Mouse (Mus musculus) midbrain, embryonic 11.5 days (tissue): ENCODE data around the gene Arid2. TPM values are rescaled to one million over a fixed set of nuclear protein-coding genes. Genes with fewer than 3 reads are reported as not detected.

Experiments used
- ATAC-seq: fragments of 200-750 bp; cut with Nextera tagmentation; 2 replicates; pipeline ENCODE4 v1.8.0; 2017; ENCODE audit warnings: moderate TSS enrichment, moderate library complexity; ENCODE audit not compliant: low FRiP score
- DNase-seq: peaks from one replicate; pipeline ENCODE4 v3.0.0; 2015; ENCODE audit warnings: low spot score; ENCODE audit errors: missing footprints
- H3K27ac ChIP-seq: fragments of 300-500 bp; sonication (generic); 2 replicates; pipeline ENCODE4 v1.5.1; 2014; ENCODE audit warnings: low read depth, low read length
- H3K27me3 ChIP-seq: fragments of 300-500 bp; sonication (generic); 2 replicates; pipeline ENCODE4 v1.6.1; 2014; ENCODE audit warnings: mild to moderate bottlenecking, low read length, moderate library complexity, mixed read lengths; ENCODE audit not compliant: control insufficient read depth, insufficient read depth
- H3K36me3 ChIP-seq: fragments of 300-500 bp; sonication (generic); 2 replicates; pipeline ENCODE4 v1.6.1; 2014; ENCODE audit warnings: mild to moderate bottlenecking, low read length, moderate library complexity, mixed read lengths; ENCODE audit not compliant: control insufficient read depth, insufficient read depth
- H3K4me1 ChIP-seq: fragments of 300-500 bp; sonication (generic); 2 replicates; pipeline ENCODE4 v1.6.1; 2014; ENCODE audit warnings: low read length; ENCODE audit not compliant: control insufficient read depth, insufficient read depth
- H3K4me2 ChIP-seq: fragments of 300-500 bp; sonication (generic); 2 replicates; pipeline ENCODE4 v1.6.1; 2014; ENCODE audit warnings: mild to moderate bottlenecking, moderate library complexity
- H3K4me3 ChIP-seq: fragments of 300-500 bp; sonication (generic); 2 replicates; pipeline ENCODE4 v1.5.1; 2014; ENCODE audit warnings: low read depth, low read length
- H3K9ac ChIP-seq: fragments of 300-500 bp; sonication (generic); 2 replicates; pipeline ENCODE4 v1.6.1; 2014; ENCODE audit warnings: low read length
- H3K9me3 ChIP-seq: fragments of 300-500 bp; sonication (generic); 2 replicates; pipeline ENCODE4 v1.6.1; 2016; ENCODE audit warnings: low read length; ENCODE audit not compliant: control insufficient read depth
- WGBS: fragments of 180-500 bp; shearing (Covaris S2); extraction: QIAGEN DNeasy Blood & Tissue Kit; methylation state at CpG from one replicate; pipeline ENCODE4 v1.1.7; 2014; 5-methylcytosine and 5-hydroxymethylcytosine counted together
- polyA plus RNA-seq: library from polyadenylated mRNA; unstranded; fragments of >200 nt; fragmentation: Nextera tagmentation; extraction: Ambion mirVana; gene quantifications from 2 replicates; pipeline ENCODE4 v1.2.1, GENCODE M21; 2014

Arid2 gene
- polyA plus RNA-seq, 1 experiment from 2014 or later = 34.8 TPM

GRCm38 (mm10) chr15:96351432-96351831 lies 64.1 kb downstream of the Arid2 start:
- no peak for DNase-seq
- H3K36me3 ChIP-seq = peaks cover 14% of the 10 kb centered on the region

GRCm38 (mm10) chr15:96358871-96359270 lies 71.6 kb downstream of the Arid2 start:
- no peak overlapping the region for H3K9ac ChIP-seq
- peaks cover 22% of the 10 kb centered on the region; the same call in 1 of the 2 replicates for H3K36me3 ChIP-seq
- no peaks in the 10 kb centered on the region for H3K4me1 ChIP-seq
- ATAC-seq (no peak), DNase-seq (no peak)
- H3K4me2 ChIP-seq = no peak overlapping the region
- H3K9me3 ChIP-seq = no peaks in the 10 kb centered on the region
- no peak overlapping the region for H3K4me3 ChIP-seq
- no peak overlapping the region for H3K27ac ChIP-seq
- no peaks in the 10 kb centered on the region for H3K27me3 ChIP-seq
- WGBS = 95% methylated on average over 6 of the region's 6 CpGs

More at GRCm38 (mm10) chr15:96351432-96351831, 64.1 kb downstream of the Arid2 start:
- no peaks in the 10 kb centered on the region for H3K9me3 ChIP-seq
- H3K4me2 ChIP-seq = no peak overlapping the region
- H3K4me3 ChIP-seq = no peak overlapping the region
- 94% methylated on average over 9 of the region's 9 CpGs for WGBS
- no peak for ATAC-seq
- H3K27ac ChIP-seq = no peak overlapping the region
- H3K9ac ChIP-seq = no peak overlapping the region
- H3K4me1 ChIP-seq = no peaks in the 10 kb centered on the region
- no peaks in the 10 kb centered on the region for H3K27me3 ChIP-seq

- Histone ChIP-seq H3K4me3 (no peak overlapping the region), H3K9ac (no peak overlapping the region), H3K36me3 (peaks cover 24% of the 10 kb centered on the region; the same call in 1 of the 2 replicates), H3K27ac (no peak overlapping the region), H3K4me1 (no peaks in the 10 kb centered on the region), H3K27me3 (no peaks in the 10 kb centered on the region), H3K9me3 (no peaks in the 10 kb centered on the region), H3K4me2 (no peak overlapping the region)
- ATAC-seq (no peak), DNase-seq (no peak)
- 90% methylated on average over 5 of the region's 5 CpGs for WGBS
Observed at GRCm38 (mm10) chr15:96360614-96361013, 73.3 kb downstream of the Arid2 start.

- Histone ChIP-seq H3K9me3 (no peaks in the 10 kb centered on the region), H3K4me1 (no peaks in the 10 kb centered on the region), H3K27me3 (no peaks in the 10 kb centered on the region), H3K4me3 (no peak overlapping the region), H3K4me2 (no peak overlapping the region), H3K9ac (no peak overlapping the region), H3K27ac (no peak overlapping the region), H3K36me3 (peaks cover 28% of the 10 kb centered on the region)
- ATAC-seq (no peak), DNase-seq (no peak)
- WGBS = 78% methylated on average over 3 of the region's 3 CpGs
Observed at GRCm38 (mm10) chr15:96365351-96365750, 78.0 kb downstream of the Arid2 start.

GRCm38 (mm10) chr15:96366176-96366963 lies 79.1 kb downstream of the Arid2 start:
- ATAC-seq = no peak
- Histone ChIP-seq H3K9me3 (no peaks in the 10 kb centered on the region), H3K27ac (no peak overlapping the region), H3K9ac (no peak overlapping the region), H3K4me1 (no peaks in the 10 kb centered on the region), H3K36me3 (peaks cover 35% of the 10 kb centered on the region), H3K27me3 (no peaks in the 10 kb centered on the region), H3K4me3 (no peak overlapping the region), H3K4me2 (no peak overlapping the region)
- DNase-seq = no peak
- WGBS = 91% methylated on average over 11 of the region's 11 CpGs

GRCm38 (mm10) chr15:96371311-96371710 lies 84.0 kb downstream of the Arid2 start:
- H3K9ac ChIP-seq = no peak overlapping the region
- no peak for ATAC-seq
- 95% methylated on average over 18 of the region's 18 CpGs for WGBS
- no peak for DNase-seq
- H3K4me3 ChIP-seq = no peak overlapping the region
- no peaks in the 10 kb centered on the region for H3K9me3 ChIP-seq
- H3K27ac ChIP-seq = no peak overlapping the region
- H3K36me3 ChIP-seq = peaks cover 28% of the 10 kb centered on the region
- H3K4me2 ChIP-seq = no peak overlapping the region
- no peaks in the 10 kb centered on the region for H3K27me3 ChIP-seq
- no peaks in the 10 kb centered on the region for H3K4me1 ChIP-seq

GRCm38 (mm10) chr15:96372628-96373027 lies 85.3 kb downstream of the Arid2 start:
- H3K27me3 ChIP-seq = no peaks in the 10 kb centered on the region

GRCm38 (mm10) chr15:96373161-96373560 lies 85.8 kb downstream of the Arid2 start:
- no peak for ATAC-seq
- peaks cover 29% of the 10 kb centered on the region for H3K36me3 ChIP-seq
- WGBS = 86% methylated on average over 5 of the region's 5 CpGs

More at GRCm38 (mm10) chr15:96372628-96373027, 85.3 kb downstream of the Arid2 start:
- H3K4me2 ChIP-seq = no peak overlapping the region
- peaks cover 29% of the 10 kb centered on the region for H3K36me3 ChIP-seq
- DNase-seq (no peak), ATAC-seq (no peak)
- no peaks in the 10 kb centered on the region for H3K9me3 ChIP-seq
- WGBS = 95% methylated on average over 6 of the region's 6 CpGs
- no peak overlapping the region for H3K9ac ChIP-seq
- no peak overlapping the region for H3K4me3 ChIP-seq
- H3K4me1 ChIP-seq = no peaks in the 10 kb centered on the region
- no peak overlapping the region for H3K27ac ChIP-seq

GRCm38 (mm10) chr15:96376214-96376613 lies 88.9 kb downstream of the Arid2 start:
- H3K4me3 ChIP-seq = no peak overlapping the region
- no peak overlapping the region for H3K9ac ChIP-seq
- H3K36me3 ChIP-seq = peaks cover 11% of the 10 kb centered on the region
- H3K9me3 ChIP-seq = no peaks in the 10 kb centered on the region
- H3K27me3 ChIP-seq = no peaks in the 10 kb centered on the region
- WGBS = 92% methylated on average over 2 of the region's 2 CpGs
- ATAC-seq (no peak), DNase-seq (no peak)
- no peak overlapping the region for H3K27ac ChIP-seq
- H3K4me2 ChIP-seq = no peak overlapping the region
- no peaks in the 10 kb centered on the region for H3K4me1 ChIP-seq

More at GRCm38 (mm10) chr15:96373161-96373560, 85.8 kb downstream of the Arid2 start:
- no peak overlapping the region for H3K4me3 ChIP-seq
- no peak for DNase-seq
- H3K27ac ChIP-seq = no peak overlapping the region
- no peaks in the 10 kb centered on the region for H3K9me3 ChIP-seq
- H3K4me1 ChIP-seq = no peaks in the 10 kb centered on the region
- H3K9ac ChIP-seq = no peak overlapping the region
- H3K4me2 ChIP-seq = no peak overlapping the region
- H3K27me3 ChIP-seq = no peaks in the 10 kb centered on the region
